Mouse (Mus musculus) right cerebral cortex, adult 18-20 months (tissue): ENCODE measurements around the gene Wwp2.

ENCODE experiments used
- DNase-seq: peaks from one replicate; pipeline ENCODE4 v3.0.0; 2022; ENCODE audit warnings: mixed read lengths

Gene Wwp2

DNA sequence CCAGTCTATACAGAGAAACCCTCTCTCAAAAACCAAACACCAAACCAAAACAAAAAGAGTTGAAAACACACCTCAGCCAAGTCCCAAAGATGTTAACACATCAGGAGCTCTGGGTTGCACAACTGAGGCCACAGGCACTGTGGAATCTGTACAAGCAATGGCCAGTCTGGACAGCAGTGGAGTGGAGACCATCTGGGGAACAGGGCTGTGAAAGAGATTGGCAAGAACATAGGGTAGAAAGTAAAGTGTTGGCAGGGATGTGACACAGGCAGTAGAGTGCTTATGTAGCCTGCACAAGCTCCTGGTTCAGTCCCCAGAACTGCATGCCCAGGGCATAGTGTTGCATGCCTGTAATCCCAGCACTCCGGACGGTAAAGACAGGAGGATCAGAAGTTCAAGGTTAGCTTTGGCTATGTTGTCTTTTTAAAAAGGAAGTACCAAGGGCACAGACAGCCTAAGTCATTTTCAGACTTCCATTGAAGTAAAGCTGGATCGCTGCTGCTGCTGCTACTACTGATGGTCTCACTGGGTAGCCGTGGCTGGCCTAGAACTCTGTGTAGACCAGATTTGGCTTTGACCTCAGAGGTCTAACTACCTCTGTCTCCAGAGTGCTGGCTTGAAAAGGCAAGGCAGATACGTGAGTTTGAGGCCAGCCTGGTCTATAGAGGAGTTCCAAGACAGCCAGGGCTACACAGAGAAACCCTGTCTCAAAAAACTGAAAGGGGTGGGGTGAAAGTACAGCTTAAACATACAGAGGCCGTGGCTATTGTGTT lies 79.0 kb downstream of the Wwp2 start:
- DNase-seq: no peak

GRCm38 (mm10) chr8:107518726-107519125 lies 82.6 kb downstream of the Wwp2 start:
- no peak for DNase-seq

GRCm38 (mm10) chr8:107519860-107520259 lies 83.7 kb downstream of the Wwp2 start:
- no peak for DNase-seq

GRCm38 (mm10) chr8:107521788-107522554 lies 85.8 kb downstream of the Wwp2 start:
- no peak for DNase-seq

GRCm38 (mm10) chr8:107522555-107522833 lies 86.3 kb downstream of the Wwp2 start:
- peak; percentile 43 for DNase-seq

DNA sequence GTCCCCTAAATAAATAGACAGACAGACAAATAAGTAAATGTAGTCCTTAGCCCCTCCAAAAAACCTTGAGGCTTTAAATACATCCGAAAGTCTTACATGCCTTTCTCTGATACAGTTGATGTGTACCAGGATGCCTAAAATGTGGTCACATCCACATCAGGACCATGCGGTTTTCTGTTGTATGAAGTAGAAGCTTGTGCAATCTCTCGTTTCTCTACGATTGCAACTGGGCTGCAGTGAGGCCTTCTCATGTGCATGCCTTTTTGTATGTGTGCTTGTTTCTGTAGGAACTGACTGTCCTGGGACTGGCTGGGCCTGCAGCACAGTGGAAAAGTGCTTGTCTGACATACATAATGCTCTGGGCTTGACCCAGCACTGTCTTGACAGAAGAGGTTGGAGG lies 88.4 kb downstream of the Wwp2 start:
- no peak for DNase-seq

- no peak for DNase-seq
These were observed 92.6 kb downstream of the Wwp2 start for GRCm38 (mm10) chr8:107528786-107529185.

- DNase-seq: no peak
These were observed 101.3 kb downstream of the Wwp2 start for GRCm38 (mm10) chr8:107537472-107537871.

- DNase-seq: no peak
These were observed 104.5 kb downstream of the Wwp2 start for GRCm38 (mm10) chr8:107540623-107541022.

DNA sequence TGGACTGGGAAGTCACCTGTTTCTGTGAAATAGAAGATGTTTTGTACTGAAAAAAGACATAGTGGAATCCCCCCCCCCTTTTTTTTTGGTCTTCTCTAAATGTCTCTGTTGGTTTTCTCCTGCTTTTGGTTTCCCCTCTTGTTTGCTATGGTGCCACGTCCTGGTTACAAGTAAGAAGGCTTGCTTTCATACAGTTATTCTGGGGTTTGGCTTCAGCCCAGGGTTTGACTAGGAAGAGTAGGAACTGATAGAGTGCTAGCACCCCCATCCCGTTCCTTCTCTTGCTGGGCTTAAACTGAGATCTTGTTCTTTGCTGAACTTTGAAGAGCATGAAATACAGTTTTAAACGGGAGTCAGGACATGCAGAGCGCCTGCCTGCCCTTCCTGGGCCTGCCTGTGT lies 105.2 kb downstream of the Wwp2 start:
- DNase-seq: no peak

- DNase-seq: no peak
These were observed 106.0 kb downstream of the Wwp2 start for GRCm38 (mm10) chr8:107542151-107542550.

DNA sequence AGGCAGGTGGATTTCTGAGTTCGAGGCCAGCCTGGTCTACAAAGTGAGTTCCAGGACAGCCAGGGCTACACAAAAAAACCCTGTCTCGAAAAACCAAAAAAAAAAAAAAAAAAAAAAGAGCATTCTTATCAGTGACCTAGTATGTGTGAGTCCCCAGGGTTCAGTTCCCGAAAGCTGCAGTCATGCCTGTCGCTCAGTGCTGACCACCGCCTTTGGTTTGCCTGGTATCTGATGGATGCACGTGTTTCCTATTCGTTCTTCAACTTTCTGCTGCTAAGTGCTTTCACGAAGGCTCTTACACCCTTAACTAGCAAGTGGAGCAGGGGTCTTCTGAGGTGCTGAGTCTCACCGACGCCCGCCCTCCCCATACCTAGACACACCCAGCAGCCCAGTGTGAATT lies 107.5 kb downstream of the Wwp2 start:
- DNase-seq: no peak

DNA sequence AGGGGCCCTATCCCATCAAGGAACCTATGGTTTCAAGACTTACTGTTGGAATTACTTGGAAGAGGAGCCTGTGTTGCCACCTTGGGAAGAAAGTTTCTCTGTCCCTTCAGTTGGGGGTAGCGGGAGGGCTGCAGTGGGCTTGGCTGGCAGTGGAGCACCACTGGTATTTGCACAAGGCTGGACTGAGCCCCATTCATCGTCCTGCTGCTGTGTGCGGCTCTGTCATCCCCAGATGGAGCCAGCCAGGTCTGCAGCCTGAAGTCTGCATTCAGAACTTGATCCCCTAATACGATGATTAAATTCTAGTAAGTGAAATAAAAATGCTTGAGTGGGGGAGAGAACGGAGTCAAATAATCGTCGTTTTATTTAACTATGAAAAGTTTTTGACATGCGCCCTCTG lies 108.0 kb downstream of the Wwp2 start:
- DNase-seq: no peak

GRCm38 (mm10) chr8:107544651-107545174 lies 108.5 kb downstream of the Wwp2 start:
- peak; percentile 54 for DNase-seq

GRCm38 (mm10) chr8:107545621-107546152 lies 109.5 kb downstream of the Wwp2 start:
- no peak for DNase-seq

GRCm38 (mm10) chr8:107546154-107546553 lies 110.0 kb downstream of the Wwp2 start:
- peak; percentile 70 for DNase-seq

- no peak for DNase-seq
These were observed 110.7 kb downstream of the Wwp2 start for GRCm38 (mm10) chr8:107546817-107547216.

DNA sequence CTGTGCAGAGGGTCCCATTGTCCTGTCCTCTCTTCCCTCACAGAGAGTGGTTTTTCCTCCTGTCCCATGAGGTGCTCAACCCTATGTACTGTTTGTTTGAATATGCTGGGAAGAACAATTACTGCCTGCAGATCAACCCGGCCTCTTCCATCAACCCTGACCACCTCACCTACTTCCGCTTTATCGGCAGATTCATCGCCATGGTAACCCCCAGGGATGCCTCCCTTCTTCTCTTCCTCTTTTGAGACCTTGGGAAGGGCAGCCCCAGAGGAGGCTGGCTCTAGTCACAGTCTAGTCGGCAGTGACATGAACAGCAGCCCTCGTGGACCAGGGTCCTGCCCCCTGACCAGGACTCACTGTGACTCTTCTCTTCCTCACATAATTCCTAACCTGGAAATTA lies 116.1 kb downstream of the Wwp2 start:
- no peak for DNase-seq

DNA sequence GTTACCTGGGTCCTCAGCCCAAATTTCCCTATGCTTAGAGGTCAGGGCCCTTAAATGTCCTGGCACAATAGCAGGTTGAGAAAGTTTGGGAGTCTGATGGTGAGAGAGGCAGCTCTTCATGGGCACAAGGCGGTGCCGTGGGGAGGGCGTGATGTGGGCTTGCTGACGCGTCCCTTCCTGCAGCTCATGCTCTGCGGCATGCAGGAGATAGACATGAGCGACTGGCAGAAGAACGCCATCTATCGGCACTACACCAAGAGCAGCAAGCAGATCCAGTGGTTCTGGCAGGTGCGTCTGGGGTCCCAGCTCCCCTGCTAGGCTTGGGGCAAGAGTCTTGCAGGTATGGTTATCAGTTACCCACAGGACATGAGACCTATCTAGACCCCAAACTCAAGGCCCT lies 119.1 kb downstream of the Wwp2 start:
- DNase-seq: no peak

DNA sequence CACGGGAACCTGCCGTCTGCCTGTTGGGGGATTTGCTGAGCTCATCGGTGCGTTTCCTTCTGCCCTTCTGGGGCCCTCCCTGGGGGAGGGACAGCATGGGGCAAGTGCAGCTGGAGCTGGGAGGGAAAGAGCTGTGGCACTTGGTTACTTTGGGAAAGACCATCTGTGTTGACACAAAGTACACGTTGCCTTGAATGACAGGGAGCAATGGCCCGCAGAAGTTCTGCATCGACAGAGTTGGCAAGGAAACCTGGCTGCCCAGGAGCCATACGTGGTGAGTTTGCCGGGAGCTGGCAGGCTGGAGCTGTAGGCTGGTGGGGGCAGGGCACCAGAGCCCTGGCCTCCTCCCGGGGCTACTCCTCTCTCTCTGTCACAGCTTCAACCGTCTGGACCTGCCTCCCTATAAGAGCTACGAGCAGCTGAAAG lies 120.4 kb downstream of the Wwp2 start:
- no peak for DNase-seq

GRCm38 (mm10) chr8:107560820-107561536 lies 124.8 kb downstream of the Wwp2 start:
- no peak for DNase-seq

DNA sequence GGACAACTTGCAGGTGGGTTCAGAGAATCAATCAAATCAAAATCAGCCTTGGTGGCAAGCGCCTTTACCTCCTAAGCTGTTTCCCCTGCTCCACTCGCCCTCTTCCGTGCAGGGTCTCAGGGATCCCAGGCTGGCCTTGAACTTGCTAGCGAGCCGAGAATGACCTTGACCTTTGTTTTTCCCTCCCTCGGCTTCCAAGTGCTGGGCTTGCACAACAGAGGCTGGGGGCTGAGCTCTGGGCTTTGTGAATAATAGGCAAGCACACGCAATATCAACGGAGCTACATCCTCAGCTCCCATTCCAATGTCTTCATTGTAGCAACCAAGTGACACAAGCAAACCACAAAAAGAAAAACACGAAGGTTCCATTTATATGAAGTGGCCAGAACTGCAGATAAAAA lies 126.0 kb downstream of the Wwp2 start:
- no peak for DNase-seq

DNA sequence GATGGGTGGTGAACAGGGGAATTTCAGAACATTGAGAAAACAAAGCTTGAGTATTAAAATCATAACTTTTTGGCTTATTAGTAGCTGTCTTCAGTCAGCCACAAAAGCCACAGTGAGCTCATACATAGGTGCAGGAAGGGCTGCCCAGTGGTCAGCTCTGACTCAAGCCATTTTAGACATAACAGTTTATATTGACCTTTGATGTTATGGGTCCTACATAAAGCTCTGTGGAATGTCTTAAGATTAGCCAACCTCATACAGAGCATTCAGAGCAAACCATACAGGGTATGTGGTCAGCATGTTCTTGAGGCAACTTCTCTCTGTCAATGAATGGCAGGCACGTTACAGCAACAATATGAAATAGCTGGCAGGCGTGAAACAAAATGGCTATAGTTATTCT lies 134.9 kb downstream of the Wwp2 start:
- DNase-seq: no peak
